Mouse (Mus musculus) layer of hippocampus, adult 11-12 months (tissue): Measurements from ENCODE around the gene Ces1d.
A peak's percentile ranks its signal among the peaks of the same experiment; 100 is the strongest.

ENCODE experiments used
- DNase-seq: peaks from one replicate; pipeline ENCODE4 v3.0.0; 2022; ENCODE audit warnings: low spot score

Gene Ces1d

DNA sequence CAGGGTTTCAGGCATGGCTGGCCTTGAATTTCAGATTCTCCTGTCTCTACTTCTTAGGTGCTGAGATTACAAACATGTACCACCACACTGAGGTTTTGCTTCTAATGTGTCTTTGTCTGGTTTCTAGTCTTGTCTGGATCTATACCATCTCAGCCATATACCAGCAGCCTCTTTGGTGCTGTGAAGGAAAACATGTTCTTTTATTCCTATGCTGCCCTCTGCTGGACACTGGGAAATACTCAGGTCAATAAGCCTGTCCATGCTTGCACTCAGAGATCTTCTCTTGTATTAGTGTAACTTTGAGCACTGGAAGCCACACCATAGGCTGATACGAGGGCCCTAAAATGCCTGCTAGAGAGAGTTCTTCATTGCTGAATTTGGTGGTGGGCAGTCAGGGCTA, 56.9 kb downstream of the Ces1d start:
- peak; percentile 54 for DNase-seq

DNA sequence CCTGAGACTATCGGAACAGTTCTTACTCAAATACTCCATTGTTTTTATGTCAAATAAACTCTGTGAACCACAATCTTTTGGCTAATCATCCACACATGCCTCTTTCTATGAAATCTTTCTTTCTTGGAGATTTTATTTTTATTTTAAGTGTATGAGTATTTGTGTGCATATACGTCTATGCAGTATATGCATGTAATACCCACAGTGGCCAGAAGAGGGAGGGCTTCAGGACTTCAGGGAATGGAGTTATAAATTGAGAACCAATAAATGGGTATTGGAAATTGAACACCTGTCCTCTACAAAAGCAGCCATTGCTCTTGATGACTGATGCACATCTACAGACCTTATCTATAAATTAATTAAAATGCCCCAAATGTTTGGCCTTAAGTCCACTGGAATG, 65.4 kb downstream of the Ces1d start:
- DNase-seq, result no peak

DNA sequence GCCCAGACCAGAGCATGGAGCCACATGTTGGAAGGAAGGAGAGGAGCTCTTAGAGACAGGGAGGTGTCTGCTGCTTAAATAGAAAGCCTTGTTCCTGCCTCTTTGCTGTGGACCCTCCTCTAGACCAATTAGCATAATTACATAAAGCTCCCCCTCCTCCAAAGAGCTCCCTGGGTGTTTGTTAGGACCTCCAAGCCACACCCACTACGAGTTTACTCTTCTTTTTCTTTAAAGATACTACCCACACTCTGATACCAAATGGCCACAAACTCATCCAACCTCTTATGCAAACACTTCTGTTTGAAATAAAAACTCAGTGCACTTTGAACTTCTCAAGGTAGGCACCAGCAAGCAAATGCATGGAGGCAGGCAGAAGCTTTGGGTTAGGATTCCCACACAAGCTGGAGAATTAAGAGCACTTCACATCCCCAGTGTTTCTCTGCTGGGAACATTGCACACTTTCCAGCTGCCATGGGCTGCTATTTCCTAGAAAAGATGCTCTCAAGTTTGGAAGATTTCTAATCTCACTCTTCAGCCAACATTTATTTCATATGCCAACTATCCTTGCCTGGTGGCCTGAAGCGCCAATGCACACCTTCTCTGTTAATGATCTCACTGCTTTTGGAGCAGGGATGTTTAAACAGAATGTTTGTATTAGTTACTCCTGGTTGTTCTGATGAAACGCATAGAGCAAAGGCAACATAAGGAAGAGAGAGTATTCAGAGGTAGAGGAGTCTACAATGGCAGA, 66.2 kb downstream of the Ces1d start, which contains the start of gene Ces1c:
Gene Ces1c, minus strand, starts transcription at position 51 of the 748 bp plus-strand sequence.
- DNase-seq, result no peak

DNA sequence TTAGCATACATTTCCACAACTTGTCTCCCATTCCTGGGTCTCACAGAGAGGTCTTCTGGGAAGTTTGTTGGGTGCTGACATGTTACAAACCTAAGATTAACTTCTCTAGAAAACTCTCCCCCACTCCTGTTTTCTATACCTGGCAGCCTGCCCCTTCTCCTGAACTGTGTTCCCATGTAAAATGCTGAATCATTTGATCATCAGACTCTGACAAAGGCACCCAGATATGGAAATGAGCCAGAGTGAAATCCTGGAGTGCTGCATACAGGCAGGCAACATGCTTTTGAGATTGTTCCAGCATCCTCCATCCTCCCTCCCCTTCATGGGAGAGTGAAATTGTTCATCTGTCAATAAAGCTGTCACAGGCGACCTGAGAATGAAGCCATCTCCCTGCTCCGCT, 71.2 kb downstream of the Ces1d start:
- peak; percentile 6 for DNase-seq

DNA sequence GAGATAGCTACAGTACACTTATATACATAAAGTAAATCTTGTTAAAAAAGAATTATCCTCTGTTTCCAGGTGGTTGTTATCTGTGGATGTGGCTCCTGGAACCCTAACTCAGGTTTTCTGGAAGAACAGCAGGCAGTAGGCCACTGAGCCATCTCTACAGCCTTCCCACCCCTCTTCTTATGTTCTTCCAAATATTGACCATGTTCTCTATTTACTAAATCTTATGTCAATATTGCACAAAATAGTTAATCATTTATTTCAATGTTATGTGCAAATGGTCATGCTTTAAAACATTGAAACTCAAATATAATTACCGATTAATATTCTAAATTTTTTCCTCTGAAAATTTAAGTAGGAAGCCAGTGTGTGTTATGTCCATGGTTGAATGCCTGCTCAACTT, 75.6 kb downstream of the Ces1d start:
- DNase-seq, result no peak
